Mouse (Mus musculus): ENCODE measurements around the gene Anxa3.

- TF ChIP-seq GATA1 (IDR thresholded peaks at IDR 0.05; ENCODE audit: borderline replicate concordance, low read length) (no peak), FLI1 (IDR thresholded peaks at IDR 0.05; ENCODE audit: low read length) (no peak)
Measured at GRCm38 (mm10) chr5:96888396-96888795, 95.3 kb downstream of the Anxa3 start.

Data from megakaryocyte, embryonic 14.5 days (primary cell).